Mouse (Mus musculus): ENCODE results near the gene Stra6. TPM values are rescaled to one million over a fixed set of nuclear protein-coding genes. Genes with fewer than 3 reads are reported as not detected.

Stra6 gene
- polyA plus RNA-seq (2016; fragmentation: Nextera tagmentation; extraction: Ambion mirVana), result 14.8 and 17.6 TPM in 2 replicates

DNA sequence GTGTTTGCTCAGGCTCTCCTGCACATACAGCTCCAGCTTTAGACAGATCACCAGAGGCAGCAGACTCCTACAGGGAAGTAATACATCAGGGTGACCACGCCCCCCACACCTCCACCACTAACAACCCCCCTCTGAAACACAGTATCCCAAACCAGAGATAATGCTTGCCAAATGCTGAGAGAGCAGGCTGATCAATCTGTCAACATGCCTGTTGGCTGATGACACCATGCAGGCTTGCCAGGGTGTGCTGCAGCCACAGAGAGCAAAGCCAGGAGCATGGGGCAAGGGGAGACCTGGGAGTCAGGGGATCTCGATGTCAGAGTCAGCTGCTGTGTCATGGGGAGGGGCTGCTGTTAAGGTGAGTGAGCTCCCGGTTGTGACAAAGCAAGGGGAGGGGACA lies at the start of gene Stra6:
Gene Stra6, plus strand, starts transcription at position 258 of the 400 bp plus-strand sequence.
- Histone ChIP-seq H3K4me1 (peaks cover 65% of the 10 kb centered on the region), H3K9me3 (replicated peaks) (no peaks in the 10 kb centered on the region), H3K36me3 (no peaks in the 10 kb centered on the region), H3K4me2 (replicated peaks) (no peak within 1 kb of the TSS), H3K27me3 (peaks cover 12% of the 10 kb centered on the region), H3K9ac (no peak within 1 kb of the TSS), H3K4me3 (no peak within 1 kb of the TSS), H3K27ac (peak within 1 kb of the TSS; percentile 13)
- WGBS, result 34% methylated on average over 3 of the region's 3 CpGs
- ATAC-seq (ENCODE audit: low FRiP score), result no peak

DNA sequence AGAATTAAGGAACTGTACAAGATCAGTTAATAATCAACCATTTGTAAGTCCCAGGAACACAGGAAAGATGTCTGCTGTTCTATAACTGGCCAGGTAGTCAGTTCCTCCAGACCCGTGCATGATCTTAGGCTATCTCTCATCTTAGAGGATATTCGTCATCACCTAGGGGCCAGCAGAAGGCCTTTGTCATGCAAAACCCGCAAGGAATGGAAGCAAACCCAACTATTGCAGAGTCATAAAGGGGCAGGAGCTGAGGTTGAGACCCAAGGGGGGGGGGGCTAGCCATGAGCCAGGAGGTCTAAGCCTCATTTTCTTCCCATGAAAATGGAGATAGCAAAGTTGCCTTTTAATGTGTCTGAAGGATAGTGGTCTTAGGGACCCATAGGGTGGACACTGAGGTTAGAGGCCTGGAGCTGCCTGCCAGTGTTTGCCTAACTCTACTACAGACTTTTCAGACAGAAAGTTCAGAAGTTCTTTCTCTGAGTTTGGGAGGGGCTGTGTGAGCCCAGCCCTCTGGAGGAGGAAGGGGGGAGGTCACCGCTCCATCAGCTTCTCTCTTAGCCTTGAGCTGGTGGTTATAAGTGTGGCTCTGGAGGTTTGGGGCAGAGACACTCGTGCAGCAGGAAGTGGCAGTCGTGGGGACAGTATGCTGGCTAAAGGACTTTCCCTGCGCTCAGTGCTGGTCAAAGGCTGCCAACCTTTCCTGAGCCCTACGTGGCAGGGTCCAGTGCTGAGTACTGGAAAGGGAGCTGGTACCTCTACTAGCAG lies 49.0 kb upstream of the Stra6 start:
- ATAC-seq (ENCODE audit: low FRiP score), result no peak

DNA sequence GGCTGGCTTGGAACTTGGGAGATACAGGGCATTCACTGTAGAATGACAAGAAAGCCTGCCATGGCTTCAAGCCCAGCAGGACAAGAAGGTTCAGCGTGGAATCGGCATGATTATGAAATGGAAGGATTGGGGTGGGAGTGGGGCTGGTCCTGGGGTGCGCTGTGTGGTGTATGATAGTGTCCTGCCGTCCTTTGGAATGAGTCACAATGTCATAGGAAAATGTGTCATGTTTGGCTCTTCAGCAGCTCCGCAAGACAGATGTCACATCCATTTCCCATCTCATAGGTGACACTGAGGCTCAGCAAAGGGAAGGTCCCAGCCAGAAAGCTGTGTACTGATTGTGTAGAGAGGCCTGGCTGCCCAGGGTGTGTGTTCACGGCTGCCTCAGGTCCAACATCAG lies 47.7 kb upstream of the Stra6 start:
- Histone ChIP-seq H3K36me3 (no peaks in the 10 kb centered on the region), H3K4me2 (replicated peaks) (no peak overlapping the region), H3K4me1 (no peaks in the 10 kb centered on the region), H3K9me3 (replicated peaks) (no peaks in the 10 kb centered on the region), H3K9ac (no peak overlapping the region), H3K4me3 (no peak overlapping the region), H3K27me3 (no peaks in the 10 kb centered on the region; the same call in 1 of the 2 replicates), H3K27ac (no peak overlapping the region)
- ATAC-seq (ENCODE audit: low FRiP score), result no peak
- WGBS, result 87% methylated on average over 6 of the region's 6 CpGs

More for the DNA sequence above, 49.0 kb upstream of the Stra6 start:
- H3K4me2 ChIP-seq (replicated peaks), result no peak overlapping the region
- H3K27me3 ChIP-seq, result no peaks in the 10 kb centered on the region; the same call in 1 of the 2 replicates
- 59% methylated on average over 8 of the region's 8 CpGs for WGBS
- H3K36me3 ChIP-seq, result no peaks in the 10 kb centered on the region
- peaks cover under 1% of the 10 kb centered on the region; the same call in 1 of the 2 replicates for H3K4me1 ChIP-seq
- no peak overlapping the region for H3K9ac ChIP-seq
- H3K4me3 ChIP-seq, result no peak overlapping the region
- no peaks in the 10 kb centered on the region for H3K9me3 ChIP-seq (replicated peaks)
- no peak overlapping the region for H3K27ac ChIP-seq

DNA sequence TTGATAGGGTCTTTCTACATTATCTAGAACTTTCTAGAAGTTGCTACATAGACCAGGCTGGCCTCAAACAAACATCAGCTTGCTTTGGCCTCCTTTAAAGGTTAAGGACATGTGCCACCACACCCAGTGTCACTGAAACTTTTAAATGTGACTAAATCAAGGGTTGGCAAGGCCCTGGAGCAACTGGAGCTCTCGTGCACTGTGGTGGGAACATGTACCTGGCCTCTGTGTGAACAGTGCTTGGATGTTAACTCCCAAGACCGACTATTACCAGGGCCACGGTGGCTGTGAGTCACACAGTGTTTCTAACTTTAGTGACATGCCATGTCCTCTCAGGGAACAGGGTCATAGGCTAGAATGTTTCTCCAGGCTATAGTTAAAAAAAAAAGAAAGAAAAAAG lies 46.6 kb upstream of the Stra6 start:
- ATAC-seq (ENCODE audit: low FRiP score), result no peak
- H3K27me3 ChIP-seq, result no peaks in the 10 kb centered on the region; the same call in 1 of the 2 replicates
- H3K9ac ChIP-seq, result no peak overlapping the region
- no peak overlapping the region for H3K4me3 ChIP-seq
- 76% methylated on average over 3 of the region's 3 CpGs for WGBS
- no peaks in the 10 kb centered on the region for H3K4me1 ChIP-seq
- no peak overlapping the region for H3K27ac ChIP-seq
- H3K9me3 ChIP-seq (replicated peaks), result no peaks in the 10 kb centered on the region
- H3K4me2 ChIP-seq (replicated peaks), result no peak overlapping the region
- no peaks in the 10 kb centered on the region for H3K36me3 ChIP-seq

DNA sequence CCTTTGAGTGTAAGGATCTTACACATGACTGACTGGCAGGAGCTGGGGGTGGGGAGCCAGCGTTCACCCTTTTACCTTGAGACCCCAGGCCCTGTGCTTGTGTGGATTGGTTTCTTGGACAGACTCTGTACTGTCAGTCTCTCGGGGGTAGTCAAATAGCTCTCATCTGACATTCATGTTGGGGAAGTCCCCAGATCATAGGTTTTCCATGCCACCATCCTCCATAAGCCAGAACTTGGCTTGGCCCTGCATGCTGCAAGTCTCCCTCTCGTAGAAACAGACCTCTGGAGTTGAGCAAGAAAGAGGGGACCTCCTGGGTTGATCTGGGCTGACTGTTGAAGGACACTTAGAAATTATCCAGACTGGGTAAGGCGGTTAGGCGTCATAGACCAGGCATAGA lies 45.2 kb upstream of the Stra6 start:
- Histone ChIP-seq H3K27ac (no peak overlapping the region), H3K27me3 (no peaks in the 10 kb centered on the region; the same call in 1 of the 2 replicates), H3K9ac (no peak overlapping the region), H3K4me1 (no peaks in the 10 kb centered on the region), H3K36me3 (no peaks in the 10 kb centered on the region), H3K4me2 (replicated peaks) (no peak overlapping the region), H3K4me3 (no peak overlapping the region), H3K9me3 (replicated peaks) (no peaks in the 10 kb centered on the region)
- WGBS, result 89% methylated on average over 5 of the region's 5 CpGs
- no peak for ATAC-seq (ENCODE audit: low FRiP score)

DNA sequence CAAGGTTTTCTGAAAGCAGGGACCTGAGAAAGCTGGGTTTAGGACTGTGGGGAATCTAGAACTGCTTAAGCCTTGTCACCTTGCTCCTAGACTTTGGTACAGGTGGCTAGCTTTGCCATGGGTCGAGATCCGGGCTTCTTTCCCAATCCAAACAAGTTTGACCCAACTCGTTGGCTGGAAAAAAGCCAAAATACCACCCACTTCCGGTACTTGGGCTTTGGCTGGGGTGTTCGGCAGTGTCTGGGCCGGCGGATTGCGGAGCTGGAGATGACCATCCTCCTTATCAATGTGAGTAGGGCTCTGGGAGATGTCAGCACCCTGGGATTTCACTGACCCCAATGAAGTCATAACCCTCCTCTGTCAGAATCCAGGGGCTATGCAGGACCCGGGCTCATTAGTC lies 37.6 kb upstream of the Stra6 start:
- no peak overlapping the region for H3K27ac ChIP-seq
- no peak overlapping the region for H3K9ac ChIP-seq
- no peak overlapping the region for H3K4me2 ChIP-seq (replicated peaks)
- no peaks in the 10 kb centered on the region for H3K27me3 ChIP-seq
- H3K36me3 ChIP-seq, result no peaks in the 10 kb centered on the region
- WGBS, result 92% methylated on average over 9 of the region's 9 CpGs
- no peak for ATAC-seq (ENCODE audit: low FRiP score)
- H3K9me3 ChIP-seq (replicated peaks), result no peaks in the 10 kb centered on the region
- no peaks in the 10 kb centered on the region for H3K4me1 ChIP-seq
- no peak overlapping the region for H3K4me3 ChIP-seq

DNA sequence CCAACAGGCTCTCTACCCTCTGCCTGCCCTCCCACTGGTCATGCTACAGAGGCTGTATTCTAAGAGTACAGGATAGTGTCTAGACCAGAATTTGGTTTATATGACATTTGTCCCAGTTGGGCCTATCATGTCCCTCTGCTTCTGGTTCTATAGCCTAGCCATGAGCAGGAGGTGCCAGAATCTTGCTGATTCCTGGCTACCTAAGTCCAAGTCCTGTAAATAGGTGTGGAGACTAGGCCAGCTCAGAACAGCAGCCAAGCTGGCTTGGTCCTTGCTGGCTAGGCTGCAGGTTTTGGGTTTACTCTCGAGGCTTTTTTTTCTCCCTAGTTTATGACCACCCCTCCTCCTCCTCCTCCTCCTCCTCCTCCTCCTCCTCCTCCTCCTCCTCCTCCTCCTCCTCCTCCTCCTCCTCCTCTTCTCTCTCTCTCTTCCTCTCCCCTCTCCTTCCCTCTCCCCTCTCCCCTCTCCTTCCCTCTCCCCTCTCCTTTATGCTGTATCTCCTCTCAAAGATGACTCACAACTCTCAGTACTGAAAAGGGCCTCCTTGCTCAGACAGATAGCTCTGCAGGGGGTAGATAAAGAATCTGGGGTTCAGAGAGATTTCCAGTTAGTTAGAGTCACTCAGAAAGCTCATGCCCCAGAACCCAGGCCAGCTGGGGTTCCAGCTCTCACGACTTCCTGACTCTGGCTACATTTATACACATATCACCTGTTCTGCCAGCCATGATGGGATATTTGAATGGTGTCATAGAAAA lies 36.0 kb upstream of the Stra6 start:
- H3K27me3 ChIP-seq, result no peaks in the 10 kb centered on the region
- no peak overlapping the region for H3K27ac ChIP-seq
- no peak for ATAC-seq (ENCODE audit: low FRiP score)
- no peak overlapping the region for H3K4me2 ChIP-seq (replicated peaks)
- no peak overlapping the region for H3K4me3 ChIP-seq
- H3K36me3 ChIP-seq, result no peaks in the 10 kb centered on the region
- WGBS, result 56% methylated on average over 2 of the region's 2 CpGs
- H3K4me1 ChIP-seq, result no peaks in the 10 kb centered on the region
- no peaks in the 10 kb centered on the region for H3K9me3 ChIP-seq (replicated peaks)
- H3K9ac ChIP-seq, result no peak overlapping the region

DNA sequence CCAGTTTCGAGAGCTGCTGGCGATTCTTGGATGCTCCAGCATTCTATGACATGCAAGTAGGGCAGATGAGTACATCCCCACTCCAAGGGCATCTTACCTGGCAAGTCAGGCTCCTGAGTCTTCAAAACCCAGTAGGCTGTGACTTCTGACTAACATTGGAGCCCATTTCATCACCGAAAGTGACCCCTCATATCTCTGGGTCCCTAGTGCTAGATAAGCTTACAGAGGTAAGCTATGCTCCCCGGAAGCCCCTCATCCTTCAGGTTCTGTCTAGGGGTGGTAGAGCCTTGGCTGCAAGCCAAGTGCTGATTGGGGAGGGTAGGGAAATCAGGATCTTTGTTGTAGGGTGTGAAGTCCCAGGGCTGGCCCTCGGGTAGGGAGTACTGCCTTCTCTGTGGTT lies 34.7 kb upstream of the Stra6 start:
- no peak overlapping the region for H3K4me2 ChIP-seq (replicated peaks)
- no peaks in the 10 kb centered on the region for H3K9me3 ChIP-seq (replicated peaks)
- no peaks in the 10 kb centered on the region; the same call in 1 of the 2 replicates for H3K27me3 ChIP-seq
- no peak overlapping the region for H3K9ac ChIP-seq
- H3K27ac ChIP-seq, result no peak overlapping the region
- H3K4me3 ChIP-seq, result no peak overlapping the region
- 78% methylated on average over 5 of the region's 5 CpGs for WGBS
- no peak for ATAC-seq (ENCODE audit: low FRiP score)
- no peaks in the 10 kb centered on the region for H3K4me1 ChIP-seq
- H3K36me3 ChIP-seq, result no peaks in the 10 kb centered on the region

DNA sequence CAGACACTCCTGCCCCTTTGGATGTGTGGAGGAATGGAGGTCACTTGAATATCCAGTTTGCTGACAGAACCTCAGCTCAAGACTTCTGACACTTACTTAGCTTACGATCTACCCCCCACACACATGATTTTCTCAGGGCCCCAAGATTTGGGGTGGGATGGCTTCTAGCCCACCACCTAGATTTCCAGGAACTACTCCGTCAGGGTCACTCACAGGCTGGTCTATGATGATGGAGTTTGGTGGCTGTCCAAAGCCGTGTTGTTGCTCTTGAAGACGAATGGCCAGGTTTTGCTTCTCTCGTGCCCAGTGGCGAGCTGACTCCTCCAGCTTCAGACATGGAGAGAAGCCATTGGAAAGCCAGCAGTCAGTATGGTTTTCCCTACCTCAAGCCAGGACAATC lies 34.0 kb upstream of the Stra6 start:
- H3K9me3 ChIP-seq (replicated peaks), result no peaks in the 10 kb centered on the region
- no peaks in the 10 kb centered on the region for H3K4me1 ChIP-seq
- H3K27ac ChIP-seq, result no peak overlapping the region
- no peaks in the 10 kb centered on the region; the same call in 1 of the 2 replicates for H3K27me3 ChIP-seq
- no peak overlapping the region for H3K9ac ChIP-seq
- 86% methylated on average over 6 of the region's 6 CpGs for WGBS
- no peak overlapping the region for H3K4me3 ChIP-seq
- H3K4me2 ChIP-seq (replicated peaks), result no peak overlapping the region
- no peak for ATAC-seq (ENCODE audit: low FRiP score)
- H3K36me3 ChIP-seq, result no peaks in the 10 kb centered on the region

DNA sequence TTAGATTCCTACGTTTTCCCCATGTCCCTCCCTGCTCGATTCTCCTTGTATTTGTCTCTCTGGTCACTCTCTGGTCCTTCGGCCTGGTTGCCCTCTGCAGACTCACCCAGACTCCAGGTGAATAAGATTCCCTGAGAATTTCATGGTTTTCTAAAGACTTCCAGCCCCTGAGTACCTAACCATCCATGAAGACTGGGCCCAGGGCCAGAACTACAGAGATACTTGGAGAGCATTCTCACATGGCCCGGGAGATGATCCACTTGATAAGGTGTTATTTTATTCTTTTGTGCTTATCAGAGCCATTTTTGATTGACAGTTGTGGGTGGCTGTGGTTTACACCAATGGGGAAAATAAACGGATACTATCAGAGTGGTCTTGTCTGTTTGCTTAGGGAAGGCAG lies 31.7 kb upstream of the Stra6 start:
- no peak overlapping the region for H3K9ac ChIP-seq
- no peak overlapping the region for H3K4me2 ChIP-seq (replicated peaks)
- no peaks in the 10 kb centered on the region for H3K4me1 ChIP-seq
- no peak for ATAC-seq (ENCODE audit: low FRiP score)
- 80% methylated on average over 5 of the region's 5 CpGs for WGBS
- peaks cover 7% of the 10 kb centered on the region for H3K27me3 ChIP-seq
- H3K4me3 ChIP-seq, result no peak overlapping the region
- no peak overlapping the region for H3K27ac ChIP-seq
- no peaks in the 10 kb centered on the region for H3K9me3 ChIP-seq (replicated peaks)
- no peaks in the 10 kb centered on the region for H3K36me3 ChIP-seq

DNA sequence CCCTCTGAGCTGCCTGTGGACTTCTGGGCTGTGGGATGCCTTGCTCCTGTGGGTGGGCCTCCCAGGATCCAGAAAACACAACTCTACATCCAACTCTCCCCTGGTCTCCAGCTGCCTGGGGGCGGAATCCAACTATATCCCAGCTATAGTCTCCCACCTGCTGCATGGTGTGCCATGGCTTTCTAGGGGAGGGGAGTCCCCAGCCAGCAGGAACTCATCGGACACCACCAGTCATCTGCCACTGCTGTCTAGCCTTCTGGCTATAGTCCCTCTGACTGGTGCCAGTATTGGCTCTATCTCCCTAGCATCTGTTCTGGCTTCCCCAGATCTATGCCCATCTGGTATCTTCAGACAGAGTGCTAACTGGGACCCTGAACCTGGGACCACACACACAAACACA lies 28.1 kb upstream of the Stra6 start:
- ATAC-seq (ENCODE audit: low FRiP score), result no peak

DNA sequence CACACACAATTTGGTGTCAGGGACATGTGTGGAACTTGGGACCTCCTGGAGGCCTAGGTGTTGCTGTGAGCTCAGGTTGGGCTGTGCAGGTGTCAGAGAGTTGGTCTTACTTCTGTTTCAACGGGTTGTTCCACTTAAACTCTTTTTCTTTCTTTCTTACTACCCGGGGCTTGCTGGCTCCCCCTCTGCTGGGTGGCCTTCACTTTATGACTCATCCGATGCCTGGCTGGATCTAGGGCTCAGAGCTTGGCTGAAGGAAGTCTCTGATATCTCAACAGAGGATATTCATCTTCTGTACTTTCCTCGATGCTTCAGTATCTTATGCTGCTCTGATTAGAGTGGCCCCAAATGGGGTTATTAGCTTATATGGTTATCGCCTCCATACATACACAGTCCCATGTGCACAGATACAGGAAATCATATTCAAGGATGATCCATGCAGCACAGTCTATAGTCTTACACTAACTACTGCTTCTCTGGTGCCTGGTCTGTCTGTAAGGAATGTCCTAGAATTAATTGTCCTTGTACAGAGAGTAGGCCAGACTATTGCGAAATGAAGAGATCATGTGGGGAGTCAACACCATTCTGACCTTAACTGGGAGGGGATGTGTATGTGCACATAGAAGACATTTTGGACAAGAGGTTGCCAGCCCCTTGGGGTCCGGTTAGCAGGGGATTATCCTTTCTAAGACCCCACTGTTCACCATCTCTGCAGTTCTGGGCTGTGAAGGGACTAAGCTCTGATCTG lies 27.5 kb upstream of the Stra6 start:
- Histone ChIP-seq H3K27me3 (peaks cover 36% of the 10 kb centered on the region), H3K4me3 (no peak overlapping the region), H3K36me3 (no peaks in the 10 kb centered on the region), H3K4me1 (peaks cover 14% of the 10 kb centered on the region), H3K27ac (no peak overlapping the region), H3K9ac (no peak overlapping the region), H3K9me3 (replicated peaks) (no peaks in the 10 kb centered on the region), H3K4me2 (replicated peaks) (no peak overlapping the region)
- 76% methylated on average over 7 of the region's 7 CpGs for WGBS
- ATAC-seq (ENCODE audit: low FRiP score), result no peak

More for the DNA sequence above, 28.1 kb upstream of the Stra6 start:
- peaks cover 33% of the 10 kb centered on the region for H3K27me3 ChIP-seq
- no peak overlapping the region for H3K9ac ChIP-seq
- no peaks in the 10 kb centered on the region for H3K9me3 ChIP-seq (replicated peaks)
- peaks cover 8% of the 10 kb centered on the region for H3K4me1 ChIP-seq
- H3K4me2 ChIP-seq (replicated peaks), result no peak overlapping the region
- no peaks in the 10 kb centered on the region for H3K36me3 ChIP-seq
- WGBS, result 70% methylated on average over 2 of the region's 2 CpGs
- no peak overlapping the region for H3K4me3 ChIP-seq
- H3K27ac ChIP-seq, result no peak overlapping the region

All from hindbrain, embryonic 12.5 days (tissue).